Mouse (Mus musculus): ENCODE data around the gene Cldn14.
A peak's percentile ranks its signal among the peaks of the same experiment; 100 is the strongest.

DNA sequence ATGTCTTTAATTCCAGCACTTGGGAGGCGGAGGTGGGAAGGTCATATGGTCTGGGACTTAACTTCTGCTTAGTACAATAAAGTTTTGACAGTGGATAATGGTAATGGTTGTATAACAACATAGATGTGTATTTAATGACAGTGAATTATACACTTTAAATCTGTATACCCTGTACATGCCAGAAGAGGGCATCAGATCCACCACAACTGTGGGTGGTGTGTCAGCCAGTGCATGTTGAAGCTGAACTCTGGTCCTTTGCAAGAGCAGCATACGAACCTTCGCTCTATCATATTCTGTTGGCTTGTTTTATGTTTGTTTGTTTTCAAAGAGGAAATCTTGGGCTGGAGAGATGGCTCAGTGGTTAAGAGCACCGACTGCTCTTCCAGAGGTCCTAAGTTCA, 61.2 kb downstream of the Cldn14 start:
- no peak for TF ChIP-seq KAT2A (conservative IDR thresholded peaks at IDR 0.05; ENCODE audit: low read depth, low read length)
- TF ChIP-seq CTCF (IDR thresholded peaks at IDR 0.05 in 2 of 3, conservative IDR thresholded peaks at IDR 0.05 in 1 of 3; ENCODE audit: control insufficient read depth in 1 of 3, insufficient read depth in 1 of 3, low read depth in 2 of 3, low read length in 3 of 3, poor library complexity in 1 of 3, severe bottlenecking in 1 of 3): peak; percentile 11 to 59 (median 36); a peak in 3 of 6 replicates
- TF ChIP-seq GABPA (IDR thresholded peaks at IDR 0.05; ENCODE audit: low read depth, low read length): no peak
- no peak for TF ChIP-seq POLR2A (IDR thresholded peaks at IDR 0.05; ENCODE audit: control insufficient read depth in 1 of 2, insufficient read depth in 1 of 2, low read depth in 1 of 2, low read length in 2 of 2, poor library complexity in 1 of 2)
- TF ChIP-seq RCOR1 (IDR thresholded peaks at IDR 0.05; ENCODE audit: low read depth, low read length): no peak
- TF ChIP-seq POLR2AphosphoS2 (IDR thresholded peaks at IDR 0.05; ENCODE audit: low read length): no peak
- no peak for TF ChIP-seq E2F4 (IDR thresholded peaks at IDR 0.05; ENCODE audit: borderline replicate concordance, low read depth, low read length)
- TF ChIP-seq JUND (IDR thresholded peaks at IDR 0.05; ENCODE audit: low read depth, low read length): no peak
- TF ChIP-seq EP300 (IDR thresholded peaks at IDR 0.05; ENCODE audit: low read depth in 1 of 2, low read length in 2 of 2): no peak
- no peak for TF ChIP-seq USF2 (IDR thresholded peaks at IDR 0.05; ENCODE audit: borderline replicate concordance in 1 of 2, insufficient read depth in 1 of 2, low read depth in 1 of 2, low read length in 2 of 2)
- no peak for TF ChIP-seq POLR2AphosphoS5 (IDR thresholded peaks at IDR 0.05; ENCODE audit: borderline replicate concordance, low read depth, low read length)

Measured in MEL (cell line).